Mouse (Mus musculus) cortical plate, adult 2 months (tissue): Measurements from ENCODE around the gene Lefty1.

ENCODE experiments used
- CTCF ChIP-seq: fragments of 200-500 bp; IDR thresholded peaks from 2 replicates; pipeline ENCODE4 v1.5.1; 2011; ENCODE audit warnings: mild to moderate bottlenecking, control low read depth, low read length; ENCODE audit not compliant: insufficient read depth; ENCODE audit errors: extremely low read depth
- POLR2A ChIP-seq: fragments of 200-500 bp; IDR thresholded peaks from 2 replicates; pipeline ENCODE4 v1.6.1; 2011; ENCODE audit warnings: mild to moderate bottlenecking, low read length, control low read depth; ENCODE audit not compliant: insufficient read depth; ENCODE audit errors: extremely low read depth

- TF ChIP-seq CTCF = no peak
- TF ChIP-seq POLR2A = no peak
Observed at GRCm38 (mm10) chr1:180931106-180931505, 3.7 kb upstream of the Lefty1 start.
